Mouse (Mus musculus): Measurements from ENCODE around the gene Ebf3. TPM values are rescaled to one million over a fixed set of nuclear protein-coding genes. Genes with fewer than 3 reads are reported as not detected.

Ebf3 gene
- polyA plus RNA-seq, 1 experiment from 2014 or later = 1.3 TPM

- Histone ChIP-seq H3K4me1 (replicated peaks) (peaks cover 3% of the 10 kb centered on the region; the same call in 1 of the 2 replicates), H3K27me3 (no peaks in the 10 kb centered on the region), H3K9ac (no peak overlapping the region), H3K4me2 (no peak overlapping the region), H3K27ac (no peak overlapping the region), H3K4me3 (no peak overlapping the region), H3K9me3 (replicated peaks) (no peaks in the 10 kb centered on the region), H3K36me3 (no peaks in the 10 kb centered on the region)
- no peak for ATAC-seq (replicated peaks; ENCODE audit: insufficient number of reproducible peaks, insufficient read depth, low FRiP score, low read depth)
- WGBS = 76% methylated on average over 7 of the region's 7 CpGs
Observed at GRCm38 (mm10) chr7:137192776-137193278, 121.4 kb downstream of the Ebf3 start.

GRCm38 (mm10) chr7:137191889-137192288 lies 122.4 kb downstream of the Ebf3 start:
- Histone ChIP-seq H3K9me3 (replicated peaks) (no peaks in the 10 kb centered on the region), H3K9ac (no peak overlapping the region), H3K36me3 (no peaks in the 10 kb centered on the region), H3K4me3 (no peak overlapping the region), H3K4me1 (replicated peaks) (peaks cover 3% of the 10 kb centered on the region; the same call in 1 of the 2 replicates), H3K27ac (no peak overlapping the region), H3K27me3 (no peaks in the 10 kb centered on the region), H3K4me2 (no peak overlapping the region)
- no peak for ATAC-seq (replicated peaks; ENCODE audit: insufficient number of reproducible peaks, insufficient read depth, low FRiP score, low read depth)
- 37% methylated on average over 12 of the region's 12 CpGs for WGBS

- Histone ChIP-seq H3K27ac (no peak overlapping the region), H3K4me1 (replicated peaks) (no peaks in the 10 kb centered on the region), H3K36me3 (no peaks in the 10 kb centered on the region), H3K27me3 (no peaks in the 10 kb centered on the region), H3K4me3 (no peak overlapping the region), H3K4me2 (no peak overlapping the region), H3K9me3 (replicated peaks) (no peaks in the 10 kb centered on the region), H3K9ac (no peak overlapping the region)
- 58% methylated on average over 9 of the region's 9 CpGs for WGBS
- ATAC-seq (replicated peaks; ENCODE audit: insufficient number of reproducible peaks, insufficient read depth, low FRiP score, low read depth) = no peak
Observed at GRCm38 (mm10) chr7:137172278-137172677, 142.0 kb downstream of the Ebf3 start.

GRCm38 (mm10) chr7:137159086-137159485 lies 155.2 kb downstream of the Ebf3 start:
- Histone ChIP-seq H3K27me3 (no peaks in the 10 kb centered on the region), H3K27ac (no peak overlapping the region), H3K36me3 (no peaks in the 10 kb centered on the region), H3K4me2 (no peak overlapping the region), H3K4me1 (replicated peaks) (no peaks in the 10 kb centered on the region), H3K9ac (no peak overlapping the region), H3K4me3 (no peak overlapping the region), H3K9me3 (replicated peaks) (no peaks in the 10 kb centered on the region)
- ATAC-seq (replicated peaks; ENCODE audit: insufficient number of reproducible peaks, insufficient read depth, low FRiP score, low read depth) = no peak

GRCm38 (mm10) chr7:137154623-137155022 lies 159.6 kb downstream of the Ebf3 start:
- Histone ChIP-seq H3K27me3 (no peaks in the 10 kb centered on the region), H3K4me1 (replicated peaks) (no peaks in the 10 kb centered on the region), H3K9ac (no peak overlapping the region), H3K4me2 (no peak overlapping the region), H3K4me3 (no peak overlapping the region), H3K36me3 (no peaks in the 10 kb centered on the region), H3K9me3 (replicated peaks) (no peaks in the 10 kb centered on the region), H3K27ac (no peak overlapping the region)
- no peak for ATAC-seq (replicated peaks; ENCODE audit: insufficient number of reproducible peaks, insufficient read depth, low FRiP score, low read depth)
- 66% methylated on average over 2 of the region's 2 CpGs for WGBS

GRCm38 (mm10) chr7:137151854-137152253 lies 162.4 kb downstream of the Ebf3 start:
- Histone ChIP-seq H3K4me1 (replicated peaks) (no peaks in the 10 kb centered on the region), H3K4me3 (no peak overlapping the region), H3K36me3 (no peaks in the 10 kb centered on the region), H3K27me3 (no peaks in the 10 kb centered on the region), H3K4me2 (no peak overlapping the region), H3K9me3 (replicated peaks) (no peaks in the 10 kb centered on the region), H3K27ac (no peak overlapping the region), H3K9ac (no peak overlapping the region)
- no peak for ATAC-seq (replicated peaks; ENCODE audit: insufficient number of reproducible peaks, insufficient read depth, low FRiP score, low read depth)
- WGBS = 84% methylated on average over 2 of the region's 2 CpGs

- H3K27ac ChIP-seq = no peak overlapping the region
Observed at GRCm38 (mm10) chr7:137147101-137147500, 167.1 kb downstream of the Ebf3 start.

More at GRCm38 (mm10) chr7:137147101-137147500, 167.1 kb downstream of the Ebf3 start:
- WGBS = 81% methylated on average over 12 of the region's 12 CpGs
- H3K9me3 ChIP-seq (replicated peaks) = no peaks in the 10 kb centered on the region
- no peaks in the 10 kb centered on the region for H3K27me3 ChIP-seq
- H3K4me2 ChIP-seq = no peak overlapping the region
- no peak for ATAC-seq (replicated peaks; ENCODE audit: insufficient number of reproducible peaks, insufficient read depth, low FRiP score, low read depth)
- no peak overlapping the region for H3K9ac ChIP-seq
- no peak overlapping the region for H3K4me3 ChIP-seq
- no peaks in the 10 kb centered on the region for H3K36me3 ChIP-seq
- no peaks in the 10 kb centered on the region for H3K4me1 ChIP-seq (replicated peaks)

Other genes with a start within 250 kb of the Ebf3 start
- gene 9430038I01Rik, start 96.3 kb upstream of the Ebf3 start, polyA plus RNA-seq (2015; fragmentation: Nextera tagmentation; extraction: Ambion mirVana) = 12.4 and 12.5 TPM in 2 replicates
- gene Glrx3, start 123.2 kb upstream of the Ebf3 start, polyA plus RNA-seq (2015; fragmentation: Nextera tagmentation; extraction: Ambion mirVana) = 168 and 170 TPM in 2 replicates